ENCODE assay signal across 24 mouse cellular contexts in the genomic region with DNA sequence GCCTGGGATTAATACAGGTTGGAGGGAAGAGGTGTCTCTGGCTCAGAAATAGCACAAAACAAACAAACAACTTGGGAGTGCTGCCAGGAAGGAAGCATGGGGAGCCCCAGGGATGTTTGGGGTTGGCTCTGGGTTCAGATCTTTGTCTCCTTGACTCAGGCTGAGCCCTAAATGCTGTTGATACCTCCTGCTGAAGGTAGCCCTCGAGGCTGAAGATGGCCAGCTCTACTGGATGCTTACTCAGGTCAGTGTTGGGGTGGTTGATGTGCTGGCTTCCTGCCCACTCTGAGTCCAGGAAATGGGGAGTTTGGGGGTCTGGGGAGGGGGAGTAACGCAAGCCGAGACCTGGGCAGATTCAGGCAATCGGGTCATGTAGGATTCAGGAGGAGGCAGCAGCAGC. TPM values are rescaled to one million over a fixed set of nuclear protein-coding genes. Genes with fewer than 3 reads are reported as not detected.
A peak's percentile ranks its signal among the peaks of the same experiment; 100 is the strongest.
DNase-seq lines count a peak whose midpoint lies in the region; ATAC-seq lines count a peak whose summit lies in the region.
"Had no signal": no experiment of that assay in that cellular context is flagged by ENCODE, and none has a peak within 500 bp of the region (broad histone marks: within the 10 kb centered on the region; RNA-seq: fewer than 3 reads in every experiment).

No protein-coding gene starts in this region.

- no peak overlapping the region for H3K9ac ChIP-seq in neural tube, embryonic 12.5 days
- H3K9ac ChIP-seq: embryonic facial prominence, embryonic 15.5 days; limb, embryonic 12.5 days had no signal

- no peak overlapping the region for H3K4me3 ChIP-seq in neural tube, embryonic 12.5 days

- ATAC-seq in neural tube, embryonic 12.5 days (ENCODE audit: low FRiP score, low read depth): no peak
- ATAC-seq: CD4-positive, CD25-positive, alpha-beta regulatory T cell, adult 4 months had no signal

- peaks cover 38% of the 10 kb centered on the region for H3K4me1 ChIP-seq in neural tube, embryonic 12.5 days

- no peak overlapping the region for H3K27ac ChIP-seq in neural tube, embryonic 12.5 days
- H3K27ac ChIP-seq: embryonic facial prominence, embryonic 15.5 days; limb, embryonic 12.5 days; stomach, postnatal 0 days had no signal

- H3K36me3 ChIP-seq in neural tube, embryonic 12.5 days: no peaks in the 10 kb centered on the region
- H3K36me3 ChIP-seq: embryonic facial prominence, embryonic 15.5 days; G1E; limb, embryonic 12.5 days had no signal

- peaks cover 26% of the 10 kb centered on the region for H3K27me3 ChIP-seq in neural tube, embryonic 12.5 days (replicated peaks)

- 69% methylated on average over 4 of the region's 4 CpGs for WGBS in neural tube, embryonic 12.5 days

- no peaks in the 10 kb centered on the region for H3K9me3 ChIP-seq in neural tube, embryonic 12.5 days
- H3K9me3 ChIP-seq: embryonic facial prominence, embryonic 15.5 days; limb, embryonic 12.5 days had no signal

- intact Hi-C loops in heart, postnatal 14 days (cut with DNase I): loop anchor here (2.0 to 5.0 kb wide), 2 partner anchors 34 to 80 kb away; partner anchors contain the start of gene Mob2
- intact Hi-C loops in left cerebral cortex, postnatal 4 days (cut with DNase I): no loop called here

- DNase-seq in cerebellum, adult 11 months: peak; percentile 41
- no peak for DNase-seq in cerebellum, adult 8-10 months
- DNase-seq in heart, adult 11 months: peak; percentile 87
- no peak for DNase-seq in heart, postnatal 14 days
- no peak for DNase-seq in neural tube, embryonic 10.5 days (ENCODE audit: extremely low spot score, low spot score)
- no peak for DNase-seq in MN1 (ENCODE audit: low spot score)
- DNase-seq in left cerebral cortex, postnatal 4 days: no peak
- DNase-seq: gastrocnemius, adult 2 months; heart, adult 18-20 months; kidney, adult 18-20 months; kidney, postnatal 10 days; lung, postnatal 14 days had no signal

- H3K4me2 ChIP-seq in neural tube, embryonic 12.5 days (replicated peaks): 0 out of 2 replicates have a peak overlapping the region, but pooled peaks have one; percentile 88
- H3K4me2 ChIP-seq: embryonic facial prominence, embryonic 15.5 days; limb, embryonic 12.5 days had no signal

RNA-seq across cellular contexts. Expression of gene Dusp8, which starts 1.1 kb away (rescaled TPM):
- total RNA-seq in heart, postnatal 14 days (2021): 10 to 100 TPM; 29.2 to 35.4 TPM
- polyA plus RNA-seq in neural tube, embryonic 12.5 days (2016; fragmentation: Nextera tagmentation; extraction: Ambion mirVana): 61.6 and 63.6 TPM in 2 replicates
- 100 to 1,000 TPM; 142 to 154 TPM for total RNA-seq in left cerebral cortex, postnatal 4 days (2021)
- polyA plus RNA-seq: G1E had no signal

RNA-seq across cellular contexts. Expression of gene Gm45618, which starts 23.8 kb away (rescaled TPM):
- total RNA-seq in heart, postnatal 14 days (2021): not detected
- not detected in 2 replicates for polyA plus RNA-seq in neural tube, embryonic 12.5 days (2016; fragmentation: Nextera tagmentation; extraction: Ambion mirVana)
- not detected for total RNA-seq in left cerebral cortex, postnatal 4 days (2021)
- total RNA-seq: G1E; gastrocnemius, adult 2 months; heart, adult 18-20 months; hematopoietic stem cell, adult 5-6 weeks; layer of hippocampus, adult 8-10 months; left cerebral cortex, adult 8-10 months; megakaryocyte-erythroid progenitor cell, adult 5-6 weeks had no signal
- polyA plus RNA-seq: CD4-positive, CD25-positive, alpha-beta regulatory T cell, adult 4 months; G1E; heart, embryonic 14.5 days; limb, embryonic 12.5 days; liver, embryonic 16.5 days; stomach, postnatal 0 days had no signal

RNA-seq across cellular contexts. Expression of gene Mob2, which starts 35.8 kb away (rescaled TPM):
- 10 to 100 TPM; 39.9 to 43.0 TPM for total RNA-seq in heart, postnatal 14 days (2021)
- 51.3 and 52.2 TPM in 2 replicates for polyA plus RNA-seq in neural tube, embryonic 12.5 days (2016; fragmentation: Nextera tagmentation; extraction: Ambion mirVana)
- total RNA-seq in left cerebral cortex, postnatal 4 days (2021): 10 to 100 TPM; 21.1 to 21.2 TPM

RNA-seq across cellular contexts. Expression of gene Gm39115, which starts 39.1 kb away (rescaled TPM):
- not detected for total RNA-seq in heart, postnatal 14 days (2021)
- not detected in 2 replicates for polyA plus RNA-seq in neural tube, embryonic 12.5 days (2016; fragmentation: Nextera tagmentation; extraction: Ambion mirVana)
- total RNA-seq in left cerebral cortex, postnatal 4 days (2021): not detected
- total RNA-seq: G1E; gastrocnemius, adult 2 months; heart, adult 18-20 months; hematopoietic stem cell, adult 5-6 weeks; layer of hippocampus, adult 8-10 months; left cerebral cortex, adult 8-10 months; megakaryocyte-erythroid progenitor cell, adult 5-6 weeks had no signal
- polyA plus RNA-seq: CD4-positive, CD25-positive, alpha-beta regulatory T cell, adult 4 months; embryonic facial prominence, embryonic 15.5 days; G1E; heart, embryonic 14.5 days; limb, embryonic 12.5 days; liver, embryonic 16.5 days; stomach, postnatal 0 days had no signal

RNA-seq across cellular contexts. Expression of gene Gm45337, which starts 47.7 kb away (rescaled TPM):
- not detected for total RNA-seq in heart, postnatal 14 days (2021)
- polyA plus RNA-seq in neural tube, embryonic 12.5 days (2016; fragmentation: Nextera tagmentation; extraction: Ambion mirVana): not detected in 2 replicates
- total RNA-seq in left cerebral cortex, postnatal 4 days (2021): not detected
- total RNA-seq: G1E; gastrocnemius, adult 2 months; heart, adult 18-20 months; hematopoietic stem cell, adult 5-6 weeks; layer of hippocampus, adult 8-10 months; left cerebral cortex, adult 8-10 months; megakaryocyte-erythroid progenitor cell, adult 5-6 weeks had no signal
- polyA plus RNA-seq: CD4-positive, CD25-positive, alpha-beta regulatory T cell, adult 4 months; G1E; heart, embryonic 14.5 days; limb, embryonic 12.5 days; liver, embryonic 16.5 days; stomach, postnatal 0 days had no signal

Comparison
In these comparisons a context has a peak if more than half of its experiments do, and no peak if none do; other contexts are left out.
1. DNase-seq: peak in cerebellum, adult 11 months (single experiment) and heart, adult 11 months (single experiment); none in cerebellum, adult 8-10 months (single experiment), heart, postnatal 14 days (0 of 2), neural tube, embryonic 10.5 days (single experiment), MN1 (single experiment) and left cerebral cortex, postnatal 4 days (single experiment).